Mouse (Mus musculus) brain, embryonic 18.5 days (tissue): ENCODE measurements around the gene Pigw.

ENCODE experiments used
- DNase-seq: peaks from one replicate; pipeline ENCODE4 v3.0.0-alpha.2; 2012; ENCODE audit warnings: low read depth, low spot score

Gene Pigw

DNA sequence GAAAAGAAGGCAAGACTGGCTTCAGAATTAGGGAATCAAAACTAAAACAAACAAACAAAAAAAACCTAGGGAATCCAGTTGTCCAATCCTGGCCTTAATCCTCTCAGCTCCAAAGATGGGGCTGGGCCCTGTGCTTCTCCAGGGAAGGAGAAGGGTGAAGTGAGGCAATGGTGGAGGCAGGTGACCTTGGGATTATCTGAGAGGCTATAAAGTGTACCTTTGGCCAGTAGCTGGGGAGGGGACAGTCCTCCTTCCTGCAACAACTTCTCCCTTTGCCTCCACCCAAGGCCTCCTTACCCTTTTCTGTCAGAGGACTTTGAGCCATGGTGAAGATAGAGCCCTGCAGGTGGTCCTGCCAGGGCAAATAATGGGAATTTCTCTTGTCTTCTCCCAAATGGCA is 52.6 kb downstream of the Pigw start:
- DNase-seq, result no peak
